Mouse (Mus musculus): ENCODE results near the gene Mrpl54. TPM values are rescaled to one million over a fixed set of nuclear protein-coding genes. Genes with fewer than 3 reads are reported as not detected.

Mrpl54 gene
- total RNA-seq, 1 experiment from 2014 or later = 89.3 TPM

- peak; percentile 46 for ATAC-seq (replicated peaks; ENCODE audit: insufficient number of reproducible peaks, low FRiP score, low TSS enrichment, poor library complexity, severe bottlenecking)
Observed at GRCm38 (mm10) chr10:81297845-81298244, 31.1 kb upstream of the Mrpl54 start.

- no peak for ATAC-seq (replicated peaks; ENCODE audit: insufficient number of reproducible peaks, low FRiP score, low TSS enrichment, poor library complexity, severe bottlenecking)
Observed at GRCm38 (mm10) chr10:81297246-81297645, 30.5 kb upstream of the Mrpl54 start.

- ATAC-seq (replicated peaks; ENCODE audit: insufficient number of reproducible peaks, low FRiP score, low TSS enrichment, poor library complexity, severe bottlenecking) = no peak
Observed at GRCm38 (mm10) chr10:81295185-81295584, 28.5 kb upstream of the Mrpl54 start.

GRCm38 (mm10) chr10:81294442-81294841, 27.7 kb upstream of the Mrpl54 start:
- ATAC-seq (replicated peaks; ENCODE audit: insufficient number of reproducible peaks, low FRiP score, low TSS enrichment, poor library complexity, severe bottlenecking) = no peak

- no peak for ATAC-seq (replicated peaks; ENCODE audit: insufficient number of reproducible peaks, low FRiP score, low TSS enrichment, poor library complexity, severe bottlenecking)
Observed at GRCm38 (mm10) chr10:81293334-81294030, 26.7 kb upstream of the Mrpl54 start.

- peak; percentile 78 for ATAC-seq (replicated peaks; ENCODE audit: insufficient number of reproducible peaks, low FRiP score, low TSS enrichment, poor library complexity, severe bottlenecking)
Observed at GRCm38 (mm10) chr10:81292554-81293333, 26.0 kb upstream of the Mrpl54 start, which contains the start of gene Pip5k1c. Pip5k1c (plus strand) TSS chr10:81292963.

GRCm38 (mm10) chr10:81291511-81292104, 24.9 kb upstream of the Mrpl54 start, which contains the start of gene Tjp3:
Tjp3 (minus strand) TSS chr10:81291581.
- ATAC-seq (replicated peaks; ENCODE audit: insufficient number of reproducible peaks, low FRiP score, low TSS enrichment, poor library complexity, severe bottlenecking) = 0 out of 2 replicates have a peak, but pooled peaks have one; percentile 6

GRCm38 (mm10) chr10:81290698-81291460, 24.1 kb upstream of the Mrpl54 start:
- no peak for ATAC-seq (replicated peaks; ENCODE audit: insufficient number of reproducible peaks, low FRiP score, low TSS enrichment, poor library complexity, severe bottlenecking)

- ATAC-seq (replicated peaks; ENCODE audit: insufficient number of reproducible peaks, low FRiP score, low TSS enrichment, poor library complexity, severe bottlenecking) = no peak
Observed at GRCm38 (mm10) chr10:81289811-81290210, 23.1 kb upstream of the Mrpl54 start.

GRCm38 (mm10) chr10:81289278-81289677, 22.5 kb upstream of the Mrpl54 start:
- ATAC-seq (replicated peaks; ENCODE audit: insufficient number of reproducible peaks, low FRiP score, low TSS enrichment, poor library complexity, severe bottlenecking) = no peak

- no peak for ATAC-seq (replicated peaks; ENCODE audit: insufficient number of reproducible peaks, low FRiP score, low TSS enrichment, poor library complexity, severe bottlenecking)
Observed at GRCm38 (mm10) chr10:81288601-81289000, 21.9 kb upstream of the Mrpl54 start.

- ATAC-seq (replicated peaks; ENCODE audit: insufficient number of reproducible peaks, low FRiP score, low TSS enrichment, poor library complexity, severe bottlenecking) = no peak
Observed at GRCm38 (mm10) chr10:81287513-81288157, 20.9 kb upstream of the Mrpl54 start.

GRCm38 (mm10) chr10:81286586-81286985, 19.9 kb upstream of the Mrpl54 start:
- ATAC-seq (replicated peaks; ENCODE audit: insufficient number of reproducible peaks, low FRiP score, low TSS enrichment, poor library complexity, severe bottlenecking) = no peak

GRCm38 (mm10) chr10:81285694-81286450, 19.1 kb upstream of the Mrpl54 start:
- ATAC-seq (replicated peaks; ENCODE audit: insufficient number of reproducible peaks, low FRiP score, low TSS enrichment, poor library complexity, severe bottlenecking) = peak; percentile 73

GRCm38 (mm10) chr10:81284719-81285118, 18.0 kb upstream of the Mrpl54 start:
- no peak for ATAC-seq (replicated peaks; ENCODE audit: insufficient number of reproducible peaks, low FRiP score, low TSS enrichment, poor library complexity, severe bottlenecking)

- no peak for ATAC-seq (replicated peaks; ENCODE audit: insufficient number of reproducible peaks, low FRiP score, low TSS enrichment, poor library complexity, severe bottlenecking)
Observed at GRCm38 (mm10) chr10:81284189-81284588, 17.5 kb upstream of the Mrpl54 start.

- no peak for ATAC-seq (replicated peaks; ENCODE audit: insufficient number of reproducible peaks, low FRiP score, low TSS enrichment, poor library complexity, severe bottlenecking)
Observed at GRCm38 (mm10) chr10:81279496-81279895, 12.8 kb upstream of the Mrpl54 start.

- no peak for ATAC-seq (replicated peaks; ENCODE audit: insufficient number of reproducible peaks, low FRiP score, low TSS enrichment, poor library complexity, severe bottlenecking)
Observed at GRCm38 (mm10) chr10:81277676-81278075, 10.9 kb upstream of the Mrpl54 start.
